Mouse (Mus musculus) embryonic facial prominence, embryonic 11.5 days (tissue): Measurements from ENCODE around the gene Phactr4. TPM values are rescaled to one million over a fixed set of nuclear protein-coding genes. Genes with fewer than 3 reads are reported as not detected.

Experiments used
- ATAC-seq: fragments of 200-750 bp; cut with Nextera tagmentation; replicated peaks from 2 replicates; pipeline ENCODE4 v1.8.0; 2017; ENCODE audit warnings: low read depth; ENCODE audit not compliant: insufficient number of reproducible peaks, low FRiP score, low TSS enrichment
- DNase-seq: peaks from one replicate; pipeline ENCODE4 v3.0.0-alpha.2; 2015; ENCODE audit warnings: low spot score
- H3K27ac ChIP-seq: fragments of 300-500 bp; sonication (generic); replicated peaks from 2 replicates; pipeline ENCODE4 v1.5.1; 2014; ENCODE audit warnings: mild to moderate bottlenecking, low read depth, low read length, control low read depth
- H3K27me3 ChIP-seq: fragments of 300-500 bp; sonication (generic); 2 replicates; pipeline ENCODE4 v1.6.1; 2014; ENCODE audit warnings: mild to moderate bottlenecking, low read length, moderate library complexity, mixed read lengths; ENCODE audit not compliant: control insufficient read depth, insufficient read depth
- H3K36me3 ChIP-seq: fragments of 300-500 bp; sonication (generic); replicated peaks from 2 replicates; pipeline ENCODE4 v1.6.1; 2014; ENCODE audit warnings: low read depth, mild to moderate bottlenecking, low read length, moderate library complexity, mixed read lengths; ENCODE audit not compliant: control insufficient read depth, insufficient read depth
- H3K4me1 ChIP-seq: fragments of 300-500 bp; sonication (generic); 2 replicates; pipeline ENCODE4 v1.6.1; 2014; ENCODE audit warnings: low read length, mixed read lengths; ENCODE audit not compliant: control insufficient read depth, insufficient read depth
- H3K4me2 ChIP-seq: fragments of 300-500 bp; sonication (generic); 2 replicates; pipeline ENCODE4 v1.6.1; 2014; ENCODE audit warnings: low read depth, mild to moderate bottlenecking, control low read depth, low read length, moderate library complexity
- H3K4me3 ChIP-seq: fragments of 300-500 bp; sonication (generic); 2 replicates; pipeline ENCODE4 v1.5.1; 2014; ENCODE audit warnings: low read depth, low read length, control low read depth
- H3K9ac ChIP-seq: fragments of 300-500 bp; sonication (generic); replicated peaks from 2 replicates; pipeline ENCODE4 v1.6.1; 2014; ENCODE audit warnings: mild to moderate bottlenecking, control low read depth, low read length
- H3K9me3 ChIP-seq: fragments of 300-500 bp; sonication (generic); replicated peaks from 2 replicates; pipeline ENCODE4 v1.6.1; 2016; ENCODE audit warnings: mild to moderate bottlenecking, low read length, inconsistent platforms, mixed read lengths; ENCODE audit not compliant: control insufficient read depth
- WGBS: fragments of 180-500 bp; shearing (Covaris S2); extraction: QIAGEN DNeasy Blood & Tissue Kit; methylation state at CpG from one replicate; pipeline ENCODE4 v1.1.7; 2014; 5-methylcytosine and 5-hydroxymethylcytosine counted together
- microRNA-seq: library from miRNA; unstranded; fragments of <30 nt; microRNA quantifications from one replicate; pipeline ENCODE4, GENCODE M21; 2016; ENCODE audit warnings: borderline number of aligned reads
- polyA plus RNA-seq: library from polyadenylated mRNA; unstranded; fragments of >200 nt; fragmentation: Nextera tagmentation; extraction: Ambion mirVana; gene quantifications from 2 replicates; pipeline ENCODE4 v1.2.1, GENCODE M21; 2014

The Phactr4 gene
- polyA plus RNA-seq, 1 experiment from 2014 or later = 23.1 TPM

DNA sequence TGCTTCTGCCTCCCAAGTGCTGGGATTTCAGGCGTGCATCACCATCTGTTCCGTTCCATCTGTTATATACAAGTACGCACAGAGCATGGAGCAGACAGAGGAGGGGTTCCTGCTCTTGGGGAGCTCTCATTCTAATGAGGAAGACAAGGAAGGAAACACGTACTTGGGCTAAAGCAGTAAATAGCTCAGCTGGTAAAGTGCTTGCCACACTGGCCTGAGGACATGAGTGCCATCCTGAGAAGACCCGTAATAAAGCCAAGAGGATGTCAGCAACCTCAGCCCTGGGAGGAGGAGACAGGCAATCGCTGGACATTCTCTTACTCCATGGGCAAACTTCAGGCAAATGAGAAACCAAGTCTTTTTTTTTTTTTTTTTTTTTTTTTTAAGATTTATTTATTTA, 116.3 kb downstream of the Phactr4 start:
- no peaks in the 10 kb centered on the region for H3K27me3 ChIP-seq
- no peak overlapping the region for H3K9ac ChIP-seq
- 85% methylated on average over 6 of the region's 6 CpGs for WGBS
- H3K4me1 ChIP-seq = no peaks in the 10 kb centered on the region; the same call in 1 of the 2 replicates
- no peak overlapping the region for H3K27ac ChIP-seq
- H3K4me3 ChIP-seq = no peak overlapping the region
- ATAC-seq (no peak), DNase-seq (no peak)
- no peaks in the 10 kb centered on the region for H3K9me3 ChIP-seq
- H3K36me3 ChIP-seq = peaks cover 5% of the 10 kb centered on the region
- H3K4me2 ChIP-seq = no peak overlapping the region

Small RNA genes lying within 50 kb of the gene (microRNA-seq; reads per million reads assigned to microRNA genes)
- not detected for gene Gm25707

Other genes starting within 250 kb of the Phactr4 start
- gene Ythdf2, start 210.2 kb downstream of the Phactr4 start, polyA plus RNA-seq = 159 and 173 TPM in 2 replicates
- 34.9 and 35.4 TPM in 2 replicates for gene Gmeb1, start 160.9 kb downstream of the Phactr4 start, polyA plus RNA-seq
- 60.5 and 64.6 TPM in 2 replicates for gene Taf12, start 148.1 kb downstream of the Phactr4 start, polyA plus RNA-seq
- 0.67 and 2.2 TPM in 2 replicates for gene Rab42, start 119.1 kb downstream of the Phactr4 start, polyA plus RNA-seq
- 76.6 and 79.7 TPM in 2 replicates for gene Trnau1ap, start 93.0 kb downstream of the Phactr4 start, polyA plus RNA-seq
- gene Rcc1, start 68.9 kb downstream of the Phactr4 start, polyA plus RNA-seq = 60.6 and 61.5 TPM in 2 replicates
- gene Med18, start 41.4 kb upstream of the Phactr4 start, polyA plus RNA-seq = 22.7 and 25.2 TPM in 2 replicates
- 5.8 and 6.0 TPM in 2 replicates for gene Sesn2, start 88.0 kb upstream of the Phactr4 start, polyA plus RNA-seq
- gene Atpif1, start 111.2 kb upstream of the Phactr4 start, polyA plus RNA-seq = 1,114 and 1,125 TPM in 2 replicates
- gene Dnajc8, start 113.1 kb upstream of the Phactr4 start, polyA plus RNA-seq = 249 and 255 TPM in 2 replicates
- 0.25 and 0.34 TPM in 2 replicates for gene Ptafr, start 141.6 kb upstream of the Phactr4 start, polyA plus RNA-seq
- gene Eya3, start 216.5 kb upstream of the Phactr4 start, polyA plus RNA-seq = 37.1 and 41.0 TPM in 2 replicates